Mouse (Mus musculus) heart, postnatal 25 days (tissue): ENCODE data around the gene Nek7. TPM values are rescaled to one million over a fixed set of nuclear protein-coding genes. Genes with fewer than 3 reads are reported as not detected.

Source experiments
- DNase-seq: peaks from one replicate; pipeline ENCODE4 v3.0.0; 2022; ENCODE audit warnings: low spot score
- intact Hi-C: fragments of 180-260 bp; cut with DNase I; formaldehyde crosslinking; loops from one replicate; pipeline ENCODE4 v1.15.1; 2025
- total RNA-seq, 2 experiments: library from RNA; stranded (reverse); gene quantifications; 2 replicates each; pipeline ENCODE4 v1.2.3; 2021

The Nek7 gene
- 10 to 100 TPM; 67.3 to 71.1 TPM for total RNA-seq

GRCm38 (mm10) chr1:138619996-138620461 lies at the start of gene Nek7:
Gene Nek7 (minus strand): TSS chr1:138620141.
- DNase-seq = no peak
- intact Hi-C loops = loop anchor here (2.0 to 5.0 kb wide), 3 partner anchors 45 to 293 kb away; no protein-coding TSS in a partner anchor

GRCm38 (mm10) chr1:138662342-138662741 lies 42.4 kb upstream of the Nek7 start:
- intact Hi-C loops = no loop called here
- DNase-seq = no peak

- intact Hi-C loops = no loop called here
- no peak for DNase-seq
These were observed 34.3 kb upstream of the Nek7 start for GRCm38 (mm10) chr1:138654212-138654611.

- intact Hi-C loops = no loop called here
- DNase-seq = no peak
These were observed 25.1 kb upstream of the Nek7 start for GRCm38 (mm10) chr1:138644991-138645390.

GRCm38 (mm10) chr1:138643306-138643830 lies 23.4 kb upstream of the Nek7 start:
- DNase-seq = no peak
- intact Hi-C loops = no loop called here

GRCm38 (mm10) chr1:138640934-138641461 lies 21.1 kb upstream of the Nek7 start:
- intact Hi-C loops = no loop called here
- no peak for DNase-seq

- intact Hi-C loops = loop anchor here (1.0 kb wide), 1 partner anchor 310 kb away; no protein-coding TSS in a partner anchor
- no peak for DNase-seq
These were observed 17.9 kb upstream of the Nek7 start for GRCm38 (mm10) chr1:138637850-138638249.

- DNase-seq = no peak
- intact Hi-C loops = no loop called here
These were observed 14.6 kb upstream of the Nek7 start for GRCm38 (mm10) chr1:138634561-138634960.

- intact Hi-C loops = no loop called here
- no peak for DNase-seq
These were observed 9.0 kb upstream of the Nek7 start for GRCm38 (mm10) chr1:138628919-138629318.

GRCm38 (mm10) chr1:138628486-138628885 lies 8.5 kb upstream of the Nek7 start:
- intact Hi-C loops = no loop called here
- DNase-seq = no peak

GRCm38 (mm10) chr1:138627804-138628203 lies 7.9 kb upstream of the Nek7 start:
- intact Hi-C loops = no loop called here
- no peak for DNase-seq

- intact Hi-C loops = no loop called here
- no peak for DNase-seq
These were observed 6.3 kb upstream of the Nek7 start for GRCm38 (mm10) chr1:138626288-138626687.

- intact Hi-C loops = loop anchor here (5.0 kb wide), 2 partner anchors 67 to 297 kb away; no protein-coding TSS in a partner anchor
- no peak for DNase-seq
These were observed 3.9 kb upstream of the Nek7 start for GRCm38 (mm10) chr1:138623870-138624269.

GRCm38 (mm10) chr1:138622831-138623230 lies 2.9 kb upstream of the Nek7 start:
- intact Hi-C loops = loop anchor here (5.0 kb wide), 2 partner anchors 66 to 296 kb away; no protein-coding TSS in a partner anchor
- DNase-seq = no peak

- peak; percentile 40 for DNase-seq
- intact Hi-C loops = loop anchor here (5.0 kb wide), 2 partner anchors 65 to 295 kb away; no protein-coding TSS in a partner anchor
These were observed 2.5 kb upstream of the Nek7 start for GRCm38 (mm10) chr1:138622431-138622830.

GRCm38 (mm10) chr1:138619114-138619971 lies 598 bp downstream of the Nek7 start:
- peak; percentile 93 for DNase-seq
- intact Hi-C loops = loop anchor here (2.0 kb wide), 1 partner anchor 45 kb away; no protein-coding TSS in a partner anchor

- intact Hi-C loops = loop anchor here (2.0 kb wide), 1 partner anchor 43 kb away; no protein-coding TSS in a partner anchor
- peak; percentile 88 for DNase-seq
These were observed 2.0 kb downstream of the Nek7 start for GRCm38 (mm10) chr1:138618012-138618354.

- no peak for DNase-seq
These were observed 2.5 kb downstream of the Nek7 start for GRCm38 (mm10) chr1:138617279-138618011.

GRCm38 (mm10) chr1:138615388-138615787 lies 4.6 kb downstream of the Nek7 start:
- intact Hi-C loops = no loop called here
- DNase-seq = no peak

More at GRCm38 (mm10) chr1:138617279-138618011, 2.5 kb downstream of the Nek7 start:
- intact Hi-C loops = loop anchor here (2.0 kb wide), 1 partner anchor 43 kb away; no protein-coding TSS in a partner anchor
